Mouse (Mus musculus) ovary, adult 18-20 months (tissue): ENCODE data around the gene Dlk2.
A peak's percentile ranks its signal among the peaks of the same experiment; 100 is the strongest.

ENCODE experiments used
- DNase-seq: peaks from one replicate; pipeline ENCODE4 v3.0.0; 2022; ENCODE audit warnings: low spot score, mixed read lengths

Gene Dlk2

DNA sequence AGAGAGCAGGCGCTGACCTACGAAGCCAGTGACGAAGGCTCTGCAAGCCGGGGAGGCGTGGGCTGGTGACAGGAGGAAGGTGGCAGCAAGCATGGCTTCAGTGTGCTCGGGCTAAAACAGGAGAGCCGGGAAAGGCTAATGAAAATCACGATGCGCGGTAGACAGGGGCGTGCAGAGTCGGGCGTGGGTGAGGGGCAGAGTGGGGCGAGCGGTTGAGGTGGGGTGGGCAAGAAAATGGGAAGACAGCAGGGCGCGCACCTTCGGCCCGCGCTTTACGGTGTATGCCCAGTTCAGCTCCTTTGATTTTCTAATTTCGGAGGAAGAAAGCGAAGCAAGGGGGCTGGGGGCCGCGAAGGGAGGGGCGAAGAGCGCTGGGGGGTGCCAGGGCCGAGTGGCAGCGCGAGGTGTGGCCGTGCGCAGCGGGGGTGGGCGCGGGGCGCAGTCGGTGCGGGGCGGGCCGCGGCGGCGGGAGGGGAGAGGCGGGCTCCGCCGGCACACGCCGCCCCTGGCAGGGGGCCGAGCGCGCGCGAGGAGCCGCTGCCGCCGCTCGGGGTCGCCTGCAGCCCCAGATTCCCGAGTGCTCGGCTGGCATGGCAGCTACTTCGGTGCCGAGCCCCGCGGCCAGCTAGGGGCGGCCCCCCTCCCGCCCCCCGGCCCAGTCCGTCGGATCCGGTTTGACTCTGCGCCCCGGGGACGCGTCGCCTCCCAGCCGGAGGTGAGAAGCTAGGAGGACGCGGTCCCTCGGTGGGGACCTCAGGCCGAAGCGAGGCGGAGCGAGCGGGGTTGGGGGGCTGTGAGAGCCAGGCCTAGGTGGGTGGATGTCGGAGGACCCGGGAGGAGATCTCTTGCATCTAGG lies at the start of gene Dlk2:
Dlk2 (plus strand) TSS at position 58 of the 856 bp plus-strand sequence.
- no peak for DNase-seq

DNA sequence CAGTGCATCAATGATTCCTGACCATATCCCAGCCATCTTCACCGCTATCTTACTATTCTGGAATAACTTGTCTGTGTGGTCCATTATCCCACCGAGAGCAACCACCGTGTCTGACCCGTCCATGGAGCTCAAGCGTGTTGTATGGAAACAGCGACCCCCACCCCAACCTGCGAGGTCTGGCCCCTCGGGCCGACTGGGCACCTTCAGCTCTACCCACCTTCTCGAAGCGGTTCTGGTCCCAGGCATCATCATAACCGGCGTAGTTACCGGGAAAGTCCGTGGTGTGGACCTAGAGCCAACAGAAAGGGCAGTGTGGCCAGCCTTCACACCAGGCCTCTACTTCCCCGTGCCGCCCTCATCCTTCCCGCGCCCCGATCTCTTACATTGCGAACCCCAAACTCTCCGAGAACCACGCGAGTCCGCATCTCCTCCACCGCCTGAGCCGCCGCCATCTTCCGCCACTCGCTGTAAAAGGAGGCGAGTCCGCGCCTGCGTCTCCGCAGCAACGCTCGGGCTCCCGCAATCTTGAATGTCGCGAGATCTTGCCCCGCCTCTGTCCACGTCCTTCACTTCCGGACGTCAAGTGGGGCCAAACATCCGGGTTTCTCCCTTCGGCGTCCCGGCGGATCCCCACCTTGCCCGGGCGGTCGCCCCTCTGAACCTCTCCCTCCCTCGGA lies 49.6 kb upstream of the Dlk2 start, which contains the start of the genes Polr1c and Yipf3:
Polr1c (minus strand) TSS at position 543 of the 677 bp plus-strand sequence.
Yipf3 (plus strand) TSS at position 569 of the 677 bp plus-strand sequence.
- peak; percentile 92 for DNase-seq

DNA sequence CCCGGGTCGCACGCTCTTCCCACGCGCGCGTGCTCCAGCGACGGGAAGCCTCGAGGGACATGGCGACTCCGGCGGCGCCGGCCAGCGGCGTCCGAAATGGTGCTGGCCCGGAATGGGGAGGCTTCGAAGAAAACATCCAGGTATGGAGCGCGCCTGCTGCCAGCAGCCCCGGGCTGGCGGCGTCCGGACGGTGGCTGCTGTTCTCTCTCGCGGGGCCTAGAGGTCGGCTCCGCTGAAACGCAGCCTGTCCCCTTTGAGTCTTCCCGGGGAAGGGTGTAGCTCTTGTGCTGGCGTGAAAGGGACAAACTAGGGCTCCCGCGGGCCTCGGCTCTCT lies 49.1 kb upstream of the Dlk2 start:
- no peak for DNase-seq

GRCm38 (mm10) chr17:46251174-46251573 lies 46.0 kb upstream of the Dlk2 start:
- DNase-seq, result no peak

DNA sequence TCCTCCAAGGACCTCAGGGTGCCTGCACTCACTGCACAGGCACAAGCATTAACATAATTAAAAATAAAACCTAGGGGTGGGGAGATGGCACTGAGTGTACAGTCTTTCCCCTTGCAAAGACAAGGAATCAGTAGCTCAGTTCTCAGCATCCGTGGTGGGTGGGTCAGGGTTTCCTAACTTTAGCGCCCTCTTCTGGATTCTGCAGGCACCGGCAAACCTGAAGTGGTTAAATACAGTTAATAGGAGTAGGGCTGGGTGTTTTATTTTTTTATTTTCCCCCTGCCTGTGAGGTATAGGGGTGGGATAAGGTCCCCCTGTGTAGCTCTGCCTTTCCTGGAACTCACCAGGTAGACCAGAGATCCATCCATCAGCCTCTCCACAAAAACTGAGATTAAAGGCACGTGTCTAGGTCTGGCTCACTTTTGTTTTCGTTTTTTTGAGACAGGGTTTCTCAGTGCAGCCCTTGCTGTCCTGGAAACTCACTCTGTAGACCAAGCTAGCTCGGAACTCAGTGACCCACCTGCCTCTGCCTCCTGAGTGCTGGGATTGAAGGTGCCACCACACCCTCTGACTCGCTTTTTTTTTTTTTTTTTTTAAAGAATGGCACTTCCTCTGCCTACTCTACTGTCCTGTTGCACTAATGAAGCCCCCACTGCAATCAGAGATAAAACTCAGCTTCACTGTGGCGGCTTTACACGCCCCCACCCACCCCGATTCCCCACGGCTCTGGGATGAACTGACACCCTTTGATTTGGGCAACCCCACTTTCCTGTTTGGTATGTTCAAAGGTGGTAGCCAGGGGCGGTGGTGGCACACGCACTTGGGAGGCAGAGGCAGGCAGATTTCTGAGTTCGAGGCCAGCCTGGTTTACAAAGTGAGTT lies 44.4 kb upstream of the Dlk2 start:
- DNase-seq, result no peak

- DNase-seq, result peak; percentile 82
Observed at GRCm38 (mm10) chr17:46253452-46254084, 43.7 kb upstream of the Dlk2 start, which contains the start of gene Lrrc73. Lrrc73 (plus strand) TSS chr17:46253531.

DNA sequence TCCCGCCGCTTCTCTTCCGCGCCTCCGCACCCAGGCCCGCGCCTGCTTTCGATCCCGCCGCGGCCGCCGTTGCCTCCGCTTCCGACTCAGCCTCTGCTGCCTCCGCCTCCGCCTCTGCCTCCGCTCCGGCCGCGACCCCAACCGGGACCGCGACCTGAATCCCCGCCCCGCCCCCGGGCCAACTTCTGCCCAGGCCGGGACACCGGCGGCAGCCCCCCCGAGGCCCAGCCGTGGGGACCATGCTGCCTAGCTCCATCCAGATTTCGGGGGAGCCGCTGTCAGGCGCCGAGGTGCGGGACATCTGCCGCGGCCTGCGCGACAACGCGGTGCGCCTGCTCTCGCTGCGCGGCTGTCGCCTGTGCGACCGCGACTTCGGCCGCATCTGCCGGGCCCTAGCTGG lies 43.1 kb upstream of the Dlk2 start:
- no peak for DNase-seq

- DNase-seq, result no peak
Observed at GRCm38 (mm10) chr17:46255147-46255546, 42.1 kb upstream of the Dlk2 start.

DNA sequence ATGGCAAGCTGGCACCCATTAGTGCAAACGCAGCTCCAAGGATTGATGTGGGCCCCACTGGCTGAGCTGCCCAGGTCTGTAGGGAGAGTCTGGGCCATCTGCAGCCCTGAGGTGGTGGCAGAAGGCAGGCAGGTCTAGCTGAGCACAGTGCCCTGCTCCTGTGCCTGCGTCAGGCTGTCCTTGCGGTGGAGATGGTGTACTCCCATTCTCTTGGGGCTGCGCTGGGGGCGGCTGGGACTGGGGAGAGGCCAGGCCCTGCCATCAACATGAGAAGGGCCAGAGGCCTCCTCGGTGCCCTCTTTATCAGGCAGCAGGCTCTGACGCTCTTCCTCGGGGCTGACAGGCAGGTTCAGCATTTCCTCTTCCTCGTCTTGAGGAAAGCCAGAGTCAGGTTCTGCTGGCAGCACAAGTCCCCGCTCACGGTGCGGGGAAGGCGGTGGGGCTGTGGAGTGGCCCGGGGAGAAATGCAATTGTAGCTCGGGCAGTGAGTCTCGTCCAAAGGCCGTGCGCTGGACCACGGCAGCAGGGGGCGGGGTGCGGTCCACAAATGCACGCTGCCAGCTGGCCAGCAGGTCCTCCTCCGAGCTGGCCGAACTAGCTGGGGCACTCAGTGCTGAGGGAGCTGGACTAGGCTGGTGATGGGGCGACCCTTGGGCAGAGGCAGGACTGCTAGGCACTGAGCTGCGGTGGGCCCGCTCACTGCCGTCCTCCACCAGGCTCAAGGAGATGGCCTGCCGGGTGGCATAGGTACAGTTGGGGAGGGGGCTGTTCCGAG lies 38.8 kb upstream of the Dlk2 start:
- DNase-seq, result no peak

GRCm38 (mm10) chr17:46259675-46260074 lies 37.5 kb upstream of the Dlk2 start:
- no peak for DNase-seq

DNA sequence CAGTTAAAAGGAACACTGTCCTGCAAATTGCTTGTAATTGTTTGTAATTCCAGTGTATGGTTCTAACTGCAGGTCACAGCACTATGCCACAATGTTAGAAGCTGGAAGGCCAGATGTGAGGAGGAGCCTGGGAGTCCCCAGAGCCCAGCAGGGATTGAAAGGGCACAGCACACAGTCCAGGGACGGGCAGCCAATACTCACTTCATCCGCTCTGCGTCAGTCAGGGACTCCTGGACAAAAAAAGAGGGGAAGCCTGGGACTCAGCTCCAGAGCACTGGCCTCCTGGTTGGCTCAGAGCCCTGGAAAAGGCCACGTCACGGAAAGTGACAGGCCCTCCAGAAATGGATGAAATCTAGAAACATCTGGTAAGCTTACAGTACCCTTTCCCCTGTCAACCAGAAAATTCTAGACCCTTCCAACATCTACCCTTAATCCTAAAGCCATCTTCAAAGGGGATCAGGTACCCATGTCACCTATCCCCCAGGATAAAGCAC lies 35.0 kb upstream of the Dlk2 start:
- DNase-seq, result no peak

GRCm38 (mm10) chr17:46265502-46265901 lies 31.7 kb upstream of the Dlk2 start:
- DNase-seq, result no peak

DNA sequence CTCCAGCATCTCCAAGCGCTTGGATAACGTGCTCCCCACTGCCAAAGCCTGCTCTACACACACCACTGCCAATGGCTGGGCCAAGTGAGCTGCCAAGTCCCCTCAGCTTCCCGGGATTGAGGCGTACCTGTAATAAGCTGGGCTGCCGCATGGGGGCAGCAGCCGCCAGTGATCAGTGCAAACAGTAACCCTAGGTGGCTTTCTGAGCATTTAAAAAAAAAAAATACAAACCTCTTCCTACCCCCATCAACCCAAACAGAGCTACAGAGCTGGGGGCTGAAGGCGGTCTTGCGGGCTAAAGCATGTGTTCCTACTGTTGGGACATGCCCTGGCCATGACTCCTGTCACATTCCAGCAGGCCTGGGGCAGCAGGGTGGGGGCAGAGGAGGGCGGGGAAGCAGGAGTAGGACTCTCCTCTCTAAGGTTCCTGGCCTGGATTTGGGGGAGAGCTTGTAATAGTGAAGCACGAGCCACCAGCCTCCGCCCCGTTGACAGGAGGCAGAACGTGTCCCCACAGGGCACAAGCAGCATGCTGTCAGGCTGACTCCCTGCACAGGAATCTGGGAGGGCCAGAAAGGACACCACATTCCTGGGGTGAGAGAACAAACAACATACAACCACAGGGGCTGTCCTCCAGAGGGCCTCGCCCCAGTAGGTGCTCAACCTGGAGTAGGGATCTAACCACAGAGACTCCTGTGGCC lies 31.2 kb upstream of the Dlk2 start:
- DNase-seq, result no peak

GRCm38 (mm10) chr17:46266986-46267385 lies 30.2 kb upstream of the Dlk2 start:
- DNase-seq, result no peak

- no peak for DNase-seq
Observed at GRCm38 (mm10) chr17:46267511-46267910, 29.7 kb upstream of the Dlk2 start.

GRCm38 (mm10) chr17:46268026-46268720 lies 29.0 kb upstream of the Dlk2 start:
- DNase-seq, result no peak

GRCm38 (mm10) chr17:46269771-46270534 lies 27.3 kb upstream of the Dlk2 start:
- DNase-seq, result no peak

DNA sequence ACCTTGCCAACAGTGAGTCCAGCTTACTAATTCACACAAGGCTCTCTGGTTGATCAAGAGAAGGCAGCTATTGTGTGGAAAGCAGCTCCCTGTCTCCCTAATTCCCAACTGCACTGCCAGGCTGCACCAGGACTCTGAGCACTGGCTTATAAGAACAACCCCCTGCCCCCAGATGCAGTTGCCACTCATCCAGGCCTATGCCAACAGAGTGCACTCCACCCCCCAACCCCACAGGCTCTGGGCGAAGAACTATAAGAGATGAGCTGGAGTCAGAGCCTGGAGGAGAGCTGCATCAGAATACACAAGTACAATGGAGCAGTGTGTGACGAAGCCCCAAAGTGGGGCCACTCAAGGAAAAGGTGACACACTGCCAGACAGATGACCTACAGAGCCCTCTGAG lies 25.2 kb upstream of the Dlk2 start:
- DNase-seq, result no peak

DNA sequence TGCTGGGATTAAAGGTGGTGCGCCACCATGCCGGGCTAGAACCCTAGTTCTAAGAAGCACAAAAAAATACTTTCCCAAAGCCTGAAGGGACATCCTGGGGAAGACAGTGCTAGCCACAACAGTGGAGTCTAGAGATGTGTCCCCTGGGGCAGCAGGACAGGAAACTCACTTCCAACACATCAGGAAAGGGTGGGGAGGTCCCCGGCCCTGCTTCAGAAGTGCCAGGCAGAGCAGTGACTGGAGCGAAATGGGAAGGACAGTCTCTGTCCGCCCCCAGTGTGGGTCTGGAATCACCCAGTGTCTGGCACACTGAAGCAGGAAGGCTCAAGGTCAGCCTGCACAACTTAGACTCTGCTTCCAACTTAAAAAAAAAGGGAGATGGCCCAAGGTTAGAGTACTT lies 24.5 kb upstream of the Dlk2 start:
- DNase-seq, result no peak
